Mouse (Mus musculus) CH12.LX (cell line): ENCODE measurements around the gene Zscan22.

Source experiments
- CHD1 ChIP-seq: IDR thresholded peaks from 2 replicates; pipeline ENCODE4 v1.6.1; 2012; ENCODE audit warnings: low read depth, low read length, improper control_type of control experiment, inconsistent platforms
- CTCF ChIP-seq, 2 experiments: IDR thresholded peaks in 1 of 2; conservative IDR thresholded peaks in 1 of 2; 2 replicates each; pipeline ENCODE4 v1.5.1; 2011 to 2012; ENCODE audit warnings: low read depth in 2 of 2, low read length in 2 of 2, improper control_type of control experiment in 1 of 2, inconsistent platforms in 1 of 2, mild to moderate bottlenecking in 1 of 2, moderate library complexity in 1 of 2
- EP300 ChIP-seq: IDR thresholded peaks from 2 replicates; pipeline ENCODE4 v1.6.1; 2011; ENCODE audit warnings: low read length, improper control_type of control experiment
- MAFK ChIP-seq: IDR thresholded peaks from 2 replicates; pipeline ENCODE4 v1.6.1; 2011; ENCODE audit warnings: low read length, improper control_type of control experiment; ENCODE audit not compliant: insufficient replicate concordance
- MAZ ChIP-seq: IDR thresholded peaks from 2 replicates; pipeline ENCODE4 v1.6.1; 2012; ENCODE audit warnings: low read depth, mild to moderate bottlenecking, inconsistent platforms, low read length, improper control_type of control experiment, moderate library complexity
- PAX5 ChIP-seq: IDR thresholded peaks from 2 replicates; pipeline ENCODE4 v1.6.1; 2012; ENCODE audit warnings: low read length, inconsistent platforms, mixed read lengths
- POLR2A ChIP-seq: IDR thresholded peaks from 2 replicates; pipeline ENCODE4 v1.6.1; 2011; ENCODE audit warnings: low read depth, mild to moderate bottlenecking, improper control_type of control experiment, low read length
- POLR2AphosphoS2 ChIP-seq: IDR thresholded peaks from 2 replicates; pipeline ENCODE4 v1.6.1; 2011; ENCODE audit warnings: low read depth, low read length, improper control_type of control experiment
- USF2 ChIP-seq: conservative IDR thresholded peaks from 2 replicates; pipeline ENCODE4 v1.6.1; 2011; ENCODE audit warnings: low read depth, low read length, improper control_type of control experiment

DNA sequence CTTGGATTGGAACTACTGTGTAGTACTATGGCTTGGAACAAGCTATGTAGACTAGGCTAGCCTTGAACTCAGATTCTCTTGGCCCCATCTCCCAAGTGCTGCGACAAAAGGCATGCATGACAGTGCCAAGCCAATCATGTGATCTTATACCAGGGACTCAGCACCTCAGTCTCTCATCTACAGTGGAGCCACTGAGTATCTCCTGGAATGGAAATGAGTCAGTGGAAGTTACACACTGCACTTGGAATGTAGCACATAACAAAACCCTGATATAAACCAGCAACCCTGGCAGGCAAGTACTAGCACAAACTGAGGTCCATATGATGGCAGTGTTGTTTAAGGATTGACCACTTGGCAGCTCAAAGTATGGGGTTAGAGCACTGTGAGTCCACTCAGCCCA, 7.5 kb downstream of the Zscan22 start:
- TF ChIP-seq MAZ (no peak), CHD1 (no peak), POLR2A (no peak), CTCF (conservative IDR thresholded peaks at IDR 0.05 in 1 of 2, IDR thresholded peaks at IDR 0.05 in 1 of 2; ENCODE audit: low read depth in 2 of 2, low read length in 2 of 2) (no peak), POLR2AphosphoS2 (no peak), EP300 (no peak), MAFK (no peak), PAX5 (no peak), USF2 (no peak)
